Mouse (Mus musculus) MEL (cell line): Measurements from ENCODE around the gene Fam155a.
"Not testable (repeated sequence)": the region's sequence is repeated elsewhere in the genome, so short reads cannot be mapped to it uniquely, and the experiment has no call there.

Experiments
- BHLHE40 ChIP-seq: IDR thresholded peaks from 2 replicates; pipeline ENCODE4 v1.6.1; 2012; ENCODE audit warnings: low read depth, mild to moderate bottlenecking, inconsistent platforms, low read length, improper control_type of control experiment, borderline replicate concordance
- CTCF ChIP-seq, 3 experiments: IDR thresholded peaks in 2 of 3; conservative IDR thresholded peaks in 1 of 3; 2 replicates each; pipeline ENCODE4 v1.5.1; 2011 to 2012; ENCODE audit warnings: low read length in 3 of 3, low read depth in 2 of 3, mild to moderate bottlenecking in 2 of 3, improper control_type of control experiment in 1 of 3, inconsistent platforms in 1 of 3, mixed read lengths in 1 of 3, moderate library complexity in 1 of 3; ENCODE audit not compliant: control insufficient read depth in 1 of 3, insufficient read depth in 1 of 3, poor library complexity in 1 of 3, severe bottlenecking in 1 of 3
- GABPA ChIP-seq: IDR thresholded peaks from 2 replicates; pipeline ENCODE4 v1.6.1; 2012; ENCODE audit warnings: low read depth, mild to moderate bottlenecking, inconsistent platforms, low read length, improper control_type of control experiment, moderate library complexity
- MAX ChIP-seq: IDR thresholded peaks from 2 replicates; pipeline ENCODE4 v1.6.1; 2011; ENCODE audit warnings: low read length, improper control_type of control experiment
- NELFE ChIP-seq: IDR thresholded peaks from 2 replicates; pipeline ENCODE4 v1.6.1; 2011; ENCODE audit warnings: low read depth, low read length, improper control_type of control experiment
- NRF1 ChIP-seq: IDR thresholded peaks from 2 replicates; pipeline ENCODE4 v1.6.1; 2014; ENCODE audit warnings: low read depth, mild to moderate bottlenecking, inconsistent platforms, low read length, improper control_type of control experiment, moderate library complexity; ENCODE audit not compliant: poor library complexity, insufficient read depth, severe bottlenecking
- POLR2A ChIP-seq, 2 experiments: IDR thresholded peaks; 2 replicates each; pipeline ENCODE4 v1.6.1; 2011 to 2012; ENCODE audit warnings: low read length in 2 of 2, mild to moderate bottlenecking in 2 of 2, control low read depth in 1 of 2, improper control_type of control experiment in 1 of 2, low read depth in 1 of 2, moderate library complexity in 1 of 2; ENCODE audit not compliant: control insufficient read depth in 1 of 2, insufficient read depth in 1 of 2, poor library complexity in 1 of 2
- TAL1 ChIP-seq: IDR thresholded peaks from 2 replicates; pipeline ENCODE4 v1.6.1; 2012; ENCODE audit warnings: mild to moderate bottlenecking, inconsistent platforms, low read length, moderate library complexity, mixed read lengths
- ZC3H11A ChIP-seq: IDR thresholded peaks from 2 replicates; pipeline ENCODE4 v1.6.1; 2012; ENCODE audit warnings: low read depth, mild to moderate bottlenecking, inconsistent platforms, low read length, improper control_type of control experiment
- ZKSCAN1 ChIP-seq: IDR thresholded peaks from 2 replicates; pipeline ENCODE4 v1.6.1; 2012; ENCODE audit warnings: low read depth, mild to moderate bottlenecking, inconsistent platforms, low read length, improper control_type of control experiment, moderate library complexity

DNA sequence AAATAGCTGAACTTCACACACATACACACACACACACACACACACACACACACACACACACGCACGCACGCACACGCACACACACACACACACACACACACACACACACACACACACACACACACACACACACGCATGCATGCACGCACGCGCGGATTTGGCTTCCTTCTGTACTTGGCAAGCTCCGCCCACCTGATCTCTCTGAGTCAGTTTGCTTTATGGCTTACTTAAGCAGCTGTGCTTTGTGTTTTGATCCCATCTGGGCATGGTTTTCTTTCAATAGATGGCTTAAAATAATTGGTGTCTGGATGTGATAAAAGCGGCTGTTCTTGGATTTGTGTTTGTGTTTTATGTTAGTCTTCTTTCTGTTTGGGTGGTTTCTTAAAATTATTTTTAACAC is 29.4 kb upstream of the Fam155a start:
- not testable (repeated sequence) for TF ChIP-seq ZKSCAN1; GABPA; ZC3H11A; CTCF (IDR thresholded peaks at IDR 0.05 in 2 of 3, conservative IDR thresholded peaks at IDR 0.05 in 1 of 3; ENCODE audit: control insufficient read depth in 1 of 3, insufficient read depth in 1 of 3, low read depth in 2 of 3, low read length in 3 of 3, poor library complexity in 1 of 3, severe bottlenecking in 1 of 3); POLR2A (IDR thresholded peaks at IDR 0.05; ENCODE audit: control insufficient read depth in 1 of 2, insufficient read depth in 1 of 2, low read depth in 1 of 2, low read length in 2 of 2, poor library complexity in 1 of 2); MAX; BHLHE40; TAL1; NRF1; NELFE
